Mouse (Mus musculus) stomach, embryonic 16.5 days (tissue): ENCODE data around the gene Golph3. TPM values are rescaled to one million over a fixed set of nuclear protein-coding genes. Genes with fewer than 3 reads are reported as not detected.
A peak's percentile ranks its signal among the peaks of the same experiment; 100 is the strongest.

Source experiments
- ATAC-seq: fragments of 200-750 bp; cut with Nextera tagmentation; 2 replicates; pipeline ENCODE4 v1.8.0; 2017; ENCODE audit warnings: moderate number of reproducible peaks, moderate TSS enrichment; ENCODE audit not compliant: insufficient read depth, low FRiP score
- H3K27ac ChIP-seq: fragments of 300-500 bp; sonication (generic); 2 replicates; pipeline ENCODE4 v1.5.1; 2014; ENCODE audit warnings: low read length
- H3K27me3 ChIP-seq: fragments of 300-500 bp; sonication (generic); 2 replicates; pipeline ENCODE4 v1.6.1; 2014; ENCODE audit warnings: low read length, control low read depth, mixed read lengths; ENCODE audit not compliant: control insufficient read depth, insufficient read depth
- H3K36me3 ChIP-seq: fragments of 300-500 bp; sonication (generic); 2 replicates; pipeline ENCODE4 v1.6.1; 2014; ENCODE audit warnings: low read length; ENCODE audit not compliant: control insufficient read depth, insufficient read depth
- H3K4me1 ChIP-seq: fragments of 300-500 bp; sonication (generic); 2 replicates; pipeline ENCODE4 v1.6.1; 2014; ENCODE audit warnings: low read length, control low read depth, mixed read lengths; ENCODE audit not compliant: control insufficient read depth, insufficient read depth
- H3K4me2 ChIP-seq: fragments of 300-500 bp; sonication (generic); 2 replicates; pipeline ENCODE4 v1.6.1; 2014; ENCODE audit warnings: low read depth, low read length, mixed read lengths
- H3K4me3 ChIP-seq: fragments of 300-500 bp; sonication (generic); replicated peaks from 2 replicates; pipeline ENCODE4 v1.5.1; 2014; ENCODE audit warnings: mild to moderate bottlenecking, low read length
- H3K9ac ChIP-seq: fragments of 300-500 bp; sonication (generic); 2 replicates; pipeline ENCODE4 v1.6.1; 2014; ENCODE audit warnings: low read length
- H3K9me3 ChIP-seq: fragments of 300-500 bp; sonication (generic); replicated peaks from 2 replicates; pipeline ENCODE4 v1.6.1; 2016; ENCODE audit warnings: low read length, control low read depth; ENCODE audit not compliant: control insufficient read depth
- WGBS: fragments of 180-500 bp; shearing (Covaris S2); extraction: QIAGEN DNeasy Blood & Tissue Kit; methylation state at CpG from one replicate; pipeline ENCODE4 v1.1.7; 2014; 5-methylcytosine and 5-hydroxymethylcytosine counted together
- polyA plus RNA-seq: library from polyadenylated mRNA; unstranded; fragments of >200 nt; fragmentation: Nextera tagmentation; extraction: Ambion mirVana; gene quantifications from 2 replicates; pipeline ENCODE4 v1.2.1, GENCODE M21; 2015

Gene Golph3
- polyA plus RNA-seq, 1 experiment from 2014 or later, result 73.8 TPM

GRCm38 (mm10) chr15:12375641-12376311 is 54.5 kb downstream of the Golph3 start:
- Histone ChIP-seq H3K4me3 (peak overlapping the region; percentile 28), H3K27me3 (no peaks in the 10 kb centered on the region), H3K27ac (peak overlapping the region; percentile 65), H3K9ac (peak overlapping the region; percentile 62), H3K9me3 (no peaks in the 10 kb centered on the region), H3K36me3 (no peaks in the 10 kb centered on the region; the same call in 1 of the 2 replicates), H3K4me2 (peak overlapping the region; percentile 57), H3K4me1 (peaks cover 12% of the 10 kb centered on the region)
- peak; percentile 83 for ATAC-seq
- whole genome bisulfite sequencing, result 11% methylated on average over 19 of the region's 19 CpGs

GRCm38 (mm10) chr15:12376491-12377069 is 55.3 kb downstream of the Golph3 start:
- WGBS, result 52% methylated on average over 13 of the region's 13 CpGs
- Histone ChIP-seq H3K36me3 (no peaks in the 10 kb centered on the region; the same call in 1 of the 2 replicates), H3K9me3 (no peaks in the 10 kb centered on the region), H3K27me3 (no peaks in the 10 kb centered on the region), H3K4me3 (no peak overlapping the region), H3K9ac (peak overlapping the region; percentile 62), H3K4me1 (peaks cover 12% of the 10 kb centered on the region), H3K27ac (peak overlapping the region; percentile 65), H3K4me2 (peak overlapping the region; percentile 57; the same call in 1 of the 2 replicates)
- no peak for ATAC-seq

- no peak overlapping the region for H3K4me3 ChIP-seq
- peaks cover 12% of the 10 kb centered on the region for H3K4me1 ChIP-seq
- no peaks in the 10 kb centered on the region; the same call in 1 of the 2 replicates for H3K36me3 ChIP-seq
- no peak overlapping the region for H3K9ac ChIP-seq
- no peaks in the 10 kb centered on the region for H3K9me3 ChIP-seq
- no peak for ATAC-seq
- H3K27ac ChIP-seq, result peak overlapping the region; percentile 19
- 75% methylated on average over 10 of the region's 10 CpGs for WGBS
- no peak overlapping the region for H3K4me2 ChIP-seq
- no peaks in the 10 kb centered on the region for H3K27me3 ChIP-seq
Measured at GRCm38 (mm10) chr15:12377800-12378199, 56.5 kb downstream of the Golph3 start.

- WGBS, result 88% methylated on average over 3 of the region's 3 CpGs
- no peaks in the 10 kb centered on the region for H3K9me3 ChIP-seq
- peaks cover 12% of the 10 kb centered on the region for H3K4me1 ChIP-seq
- no peaks in the 10 kb centered on the region for H3K27me3 ChIP-seq
- ATAC-seq, result no peak
- no peaks in the 10 kb centered on the region; the same call in 1 of the 2 replicates for H3K36me3 ChIP-seq
- H3K4me3 ChIP-seq, result no peak overlapping the region
- no peak overlapping the region for H3K27ac ChIP-seq
- no peak overlapping the region for H3K9ac ChIP-seq
- no peak overlapping the region for H3K4me2 ChIP-seq
Measured at GRCm38 (mm10) chr15:12380057-12380456, 58.8 kb downstream of the Golph3 start.

- H3K27ac ChIP-seq, result no peak overlapping the region
- H3K36me3 ChIP-seq, result no peaks in the 10 kb centered on the region; the same call in 1 of the 2 replicates
- H3K9me3 ChIP-seq, result no peaks in the 10 kb centered on the region
- 59% methylated on average over 5 of the region's 5 CpGs for WGBS
- ATAC-seq, result no peak
- H3K4me2 ChIP-seq, result no peak overlapping the region
- H3K9ac ChIP-seq, result no peak overlapping the region
- H3K27me3 ChIP-seq, result no peaks in the 10 kb centered on the region
- H3K4me3 ChIP-seq, result no peak overlapping the region
- H3K4me1 ChIP-seq, result peaks cover 12% of the 10 kb centered on the region
Measured at GRCm38 (mm10) chr15:12380548-12380947, 59.3 kb downstream of the Golph3 start.

- H3K9me3 ChIP-seq, result no peaks in the 10 kb centered on the region
- WGBS, result 66% methylated on average over 13 of the region's 13 CpGs
- peak; percentile 25; the same call in 1 of the 2 replicates for ATAC-seq
- H3K27me3 ChIP-seq, result no peaks in the 10 kb centered on the region
- peaks cover 6% of the 10 kb centered on the region; the same call in 1 of the 2 replicates for H3K36me3 ChIP-seq
- no peak overlapping the region for H3K4me3 ChIP-seq
- no peak overlapping the region for H3K4me2 ChIP-seq
- H3K9ac ChIP-seq, result no peak overlapping the region
- H3K4me1 ChIP-seq, result no peaks in the 10 kb centered on the region
- no peak overlapping the region for H3K27ac ChIP-seq
Measured at GRCm38 (mm10) chr15:12384679-12385078, 63.4 kb downstream of the Golph3 start.

- H3K36me3 ChIP-seq, result 0 out of 2 replicates have a peak, but pooled peaks cover 6% of the 10 kb centered on the region
- H3K9me3 ChIP-seq, result no peaks in the 10 kb centered on the region
- no peaks in the 10 kb centered on the region for H3K4me1 ChIP-seq
- no peak overlapping the region for H3K9ac ChIP-seq
- no peak overlapping the region for H3K4me2 ChIP-seq
- 84% methylated on average over 15 of the region's 15 CpGs for WGBS
- no peaks in the 10 kb centered on the region for H3K27me3 ChIP-seq
- no peak overlapping the region for H3K4me3 ChIP-seq
- ATAC-seq, result no peak
- no peak overlapping the region for H3K27ac ChIP-seq
Measured at GRCm38 (mm10) chr15:12388726-12389489, 67.7 kb downstream of the Golph3 start.

GRCm38 (mm10) chr15:12394758-12395157 is 73.5 kb downstream of the Golph3 start:
- Histone ChIP-seq H3K9ac (no peak overlapping the region), H3K27me3 (no peaks in the 10 kb centered on the region), H3K4me2 (no peak overlapping the region), H3K4me1 (no peaks in the 10 kb centered on the region), H3K36me3 (peaks cover 4% of the 10 kb centered on the region; the same call in 1 of the 2 replicates), H3K4me3 (no peak overlapping the region), H3K27ac (no peak overlapping the region), H3K9me3 (no peaks in the 10 kb centered on the region)
- WGBS, result 88% methylated on average over 10 of the region's 10 CpGs
- no peak for ATAC-seq

GRCm38 (mm10) chr15:12397032-12397431 is 75.8 kb downstream of the Golph3 start:
- Histone ChIP-seq H3K4me3 (no peak overlapping the region), H3K9ac (no peak overlapping the region), H3K36me3 (peaks cover 7% of the 10 kb centered on the region; the same call in 1 of the 2 replicates), H3K27me3 (no peaks in the 10 kb centered on the region), H3K4me2 (no peak overlapping the region), H3K4me1 (no peaks in the 10 kb centered on the region), H3K9me3 (no peaks in the 10 kb centered on the region), H3K27ac (no peak overlapping the region)
- peak; percentile 47; the same call in 1 of the 2 replicates for ATAC-seq
- 66% methylated on average over 6 of the region's 6 CpGs for WGBS
